Mouse (Mus musculus) heart, adult 2 months (tissue): ENCODE results near the gene Cotl1. TPM values are rescaled to one million over a fixed set of nuclear protein-coding genes. Genes with fewer than 3 reads are reported as not detected.

Source experiments
- DNase-seq, 2 experiments: peaks; one replicate each; pipeline ENCODE4 v3.0.0; 2021
- H3K27ac ChIP-seq: fragments of 200-600 bp; 2 replicates; pipeline ENCODE4 v1.8.1; 2022
- H3K27me3 ChIP-seq: fragments of 200-500 bp; 2 replicates; pipeline ENCODE4 v1.6.1; 2012; ENCODE audit warnings: mild to moderate bottlenecking, low read length, inconsistent platforms, mixed read lengths; ENCODE audit not compliant: control insufficient read depth, insufficient read depth
- H3K36me3 ChIP-seq: fragments of 200-500 bp; 2 replicates; pipeline ENCODE4 v1.6.1; 2012; ENCODE audit warnings: low read length, inconsistent platforms; ENCODE audit not compliant: control insufficient read depth, insufficient read depth
- H3K4me1 ChIP-seq: fragments of 200-500 bp; 2 replicates; pipeline ENCODE4 v1.6.1; 2011; ENCODE audit warnings: low read length; ENCODE audit not compliant: control insufficient read depth, insufficient read depth
- H3K4me3 ChIP-seq: fragments of 200-600 bp; 2 replicates; pipeline ENCODE4 v1.8.1; 2022
- H3K79me2 ChIP-seq: fragments of 200-500 bp; replicated peaks from 2 replicates; pipeline ENCODE4 v1.6.1; 2012; ENCODE audit warnings: mild to moderate bottlenecking, inconsistent platforms, low read length, moderate library complexity, mixed read lengths; ENCODE audit not compliant: control insufficient read depth, insufficient read depth
- H3K9ac ChIP-seq: fragments of 200-500 bp; 2 replicates; pipeline ENCODE4 v1.6.1; 2012; ENCODE audit warnings: low read depth, mild to moderate bottlenecking, control low read depth, inconsistent platforms, low read length, mixed read lengths
- CTCF ChIP-seq: fragments of 200-600 bp; IDR thresholded peaks from 2 replicates; pipeline ENCODE4 v1.8.1; 2022; ENCODE audit warnings: antibody characterized with exemption, mild to moderate bottlenecking, moderate library complexity
- EP300 ChIP-seq: fragments of 200-500 bp; IDR thresholded peaks from 2 replicates; pipeline ENCODE4 v1.6.1; 2011; ENCODE audit warnings: low read depth, low read length, control low read depth; ENCODE audit not compliant: insufficient read depth
- POLR2A ChIP-seq: fragments of 200-500 bp; IDR thresholded peaks from 2 replicates; pipeline ENCODE4 v1.6.1; 2011; ENCODE audit warnings: mild to moderate bottlenecking, low read depth, low read length, control low read depth; ENCODE audit not compliant: insufficient read depth
- WGBS: fragments of 180-500 bp; shearing (Covaris S2); methylation state at CpG from one replicate; pipeline ENCODE4 v1.1.7; 2018; 5-methylcytosine and 5-hydroxymethylcytosine counted together
- intact Hi-C: fragments of 180-260 bp; cut with DNase I; formaldehyde crosslinking; loops from one replicate; pipeline ENCODE4 v1.15.1; 2025
- polyA plus RNA-seq: library from polyadenylated mRNA; depleted of rRNA; stranded (reverse); fragments of >200 nt; gene quantifications from 2 replicates; pipeline ENCODE4 v1.2.3, GENCODE M21; 2012
- total RNA-seq, 2 experiments: library from RNA; stranded (reverse); gene quantifications; 2 replicates each; pipeline ENCODE4 v1.2.3; 2021

Gene Cotl1
- total and polyA plus RNA-seq, 3 experiments: 17.5 to 23.2 (median 20.4) TPM

DNA sequence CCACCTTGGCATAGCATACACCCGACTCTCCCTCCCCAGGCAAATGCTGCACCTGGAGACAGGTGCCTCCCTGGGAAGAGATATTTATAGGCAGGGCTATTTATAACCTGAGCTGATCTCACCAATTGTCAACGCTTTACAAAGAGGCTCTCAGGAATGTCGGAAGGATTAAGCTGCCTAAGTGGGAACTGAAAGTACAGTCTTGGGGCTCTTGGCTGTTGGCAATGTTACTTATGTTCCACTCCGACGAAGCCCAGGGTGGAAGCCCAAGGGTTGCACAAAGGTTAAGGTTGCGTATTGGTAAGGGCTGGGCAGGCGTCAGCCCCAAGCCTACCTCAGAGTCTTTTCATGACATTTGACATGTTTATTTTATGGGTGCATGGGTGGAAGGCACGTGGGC, 4.2 kb upstream of the Cotl1 start:
- WGBS: 20% methylated on average over 8 of the region's 8 CpGs
- H3K27ac ChIP-seq: no peak overlapping the region
- peaks cover 3% of the 10 kb centered on the region; the same call in 1 of the 2 replicates for H3K4me1 ChIP-seq
- TF ChIP-seq POLR2A (no peak), EP300 (no peak), CTCF (no peak)
- H3K27me3 ChIP-seq: no peaks in the 10 kb centered on the region
- H3K9ac ChIP-seq: no peak overlapping the region
- no peaks in the 10 kb centered on the region for H3K36me3 ChIP-seq
- no peak for DNase-seq
- no peaks in the 10 kb centered on the region for H3K79me2 ChIP-seq
- intact Hi-C loops: loop anchor here (5.0 kb wide), 1 partner anchor 147 kb away; no protein-coding TSS in a partner anchor
- no peak overlapping the region for H3K4me3 ChIP-seq

DNA sequence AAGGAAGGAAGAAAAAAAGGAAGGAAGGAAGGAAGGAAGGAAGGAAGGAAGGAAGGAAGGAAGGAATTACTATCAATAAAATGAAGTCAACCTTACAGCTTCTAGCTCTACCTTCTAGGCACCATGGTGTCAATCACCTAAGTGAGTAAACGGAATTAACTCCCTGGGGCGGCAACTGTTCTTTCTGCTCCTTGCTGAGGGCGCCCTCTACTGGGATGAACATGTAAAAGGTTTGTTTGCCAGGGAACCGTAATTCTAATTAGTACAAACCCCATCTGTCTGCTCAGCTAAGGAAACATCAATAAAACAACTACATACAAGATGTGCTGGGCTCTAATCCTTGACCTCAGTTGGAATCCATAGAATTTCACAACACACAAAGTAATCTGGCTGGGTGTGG, 3.1 kb upstream of the Cotl1 start:
- intact Hi-C loops: loop anchor here (1.0 to 5.0 kb wide), 2 partner anchors 61 to 146 kb away; no protein-coding TSS in a partner anchor
- peak; percentile 66 to 75 for DNase-seq
- no peaks in the 10 kb centered on the region for H3K27me3 ChIP-seq
- H3K36me3 ChIP-seq: no peaks in the 10 kb centered on the region
- peaks cover 3% of the 10 kb centered on the region; the same call in 1 of the 2 replicates for H3K4me1 ChIP-seq
- WGBS: 2% methylated on average over 4 of the region's 4 CpGs
- TF ChIP-seq CTCF (peak; percentile 88), POLR2A (no peak), EP300 (0 out of 2 replicates have a peak, but pooled peaks have one; percentile 72)
- no peaks in the 10 kb centered on the region for H3K79me2 ChIP-seq
- H3K9ac ChIP-seq: no peak overlapping the region
- H3K4me3 ChIP-seq: no peak overlapping the region
- no peak overlapping the region for H3K27ac ChIP-seq

DNA sequence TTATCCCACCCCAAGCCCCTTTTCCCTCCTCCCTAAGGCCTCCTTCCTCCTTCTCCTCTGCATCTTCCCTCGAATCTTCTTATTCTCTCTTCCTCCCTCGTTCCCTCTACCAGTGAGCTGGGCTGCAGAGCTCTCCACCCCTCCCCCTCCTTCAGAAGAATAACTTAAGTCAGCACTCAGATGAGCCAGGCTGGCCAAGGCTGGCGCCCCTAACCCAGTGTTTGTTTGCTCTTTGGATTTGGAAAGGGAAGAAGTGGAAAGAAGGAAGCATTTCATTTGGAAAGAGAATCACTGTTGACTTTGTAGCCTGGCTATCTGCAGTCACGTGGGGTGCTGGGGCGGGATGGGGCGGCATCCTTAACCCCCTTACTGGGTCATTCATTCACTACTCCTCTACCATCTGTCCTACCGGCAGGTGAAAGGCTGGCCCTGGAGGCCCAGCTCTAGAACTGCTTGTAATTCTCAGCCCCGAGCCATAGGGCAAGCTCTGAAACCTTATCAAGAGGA, 614 bp upstream of the Cotl1 start:
- Histone ChIP-seq H3K27ac (peak overlapping the region; percentile 61), H3K9ac (peak overlapping the region; percentile 28), H3K79me2 (no peaks in the 10 kb centered on the region), H3K27me3 (no peaks in the 10 kb centered on the region), H3K36me3 (no peaks in the 10 kb centered on the region), H3K4me1 (peaks cover 6% of the 10 kb centered on the region), H3K4me3 (peak overlapping the region; percentile 65)
- 30% methylated on average over 8 of the region's 8 CpGs for WGBS
- intact Hi-C loops: loop anchor here (2.0 to 5.0 kb wide), 2 partner anchors 22 to 144 kb away; partner anchors contain the start of gene Klhl36
- no peak for DNase-seq
- TF ChIP-seq POLR2A: no peak

DNA sequence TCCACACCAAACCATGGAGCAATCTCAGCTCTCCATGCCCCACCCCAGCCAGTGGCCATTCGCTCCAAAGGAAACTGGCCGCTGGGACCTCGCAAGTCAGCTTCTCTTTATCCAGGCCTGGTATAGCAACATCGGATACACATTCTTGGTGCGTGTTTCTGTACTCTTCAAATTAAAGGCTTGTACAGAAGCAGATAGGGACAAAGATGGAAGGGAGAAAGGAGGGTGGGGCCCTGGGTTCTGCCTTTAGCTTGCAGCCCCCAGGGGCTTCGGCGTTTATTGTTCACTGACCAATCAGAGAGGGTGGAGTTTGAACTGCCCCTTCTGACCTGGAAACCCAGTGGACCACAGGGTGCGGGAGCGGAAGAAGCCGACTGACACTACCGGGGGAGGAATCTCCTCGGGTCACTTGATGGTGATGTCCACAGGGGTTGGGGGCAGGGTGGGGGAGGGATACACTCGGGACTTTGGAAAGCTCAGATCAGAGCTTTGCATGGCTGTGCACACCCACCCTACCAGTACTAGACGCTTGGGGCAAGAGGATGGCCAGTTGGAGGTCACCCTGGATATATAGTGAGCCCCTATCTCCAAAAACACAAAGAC, 824 bp downstream of the Cotl1 start:
- peak overlapping the region; percentile 70 for H3K27ac ChIP-seq
- H3K36me3 ChIP-seq: no peaks in the 10 kb centered on the region
- peak; percentile 45 to 53 for DNase-seq
- 31% methylated on average over 14 of the region's 14 CpGs for WGBS
- peak overlapping the region; percentile 65 for H3K4me3 ChIP-seq
- TF ChIP-seq CTCF (no peak), EP300 (no peak), POLR2A (no peak)
- peaks cover 3% of the 10 kb centered on the region for H3K4me1 ChIP-seq
- H3K27me3 ChIP-seq: no peaks in the 10 kb centered on the region
- intact Hi-C loops: loop anchor here (2.0 to 5.0 kb wide), 2 partner anchors 23 to 142 kb away; partner anchors contain the start of gene Klhl36
- H3K9ac ChIP-seq: peak overlapping the region; percentile 94; the same call in 1 of the 2 replicates
- no peaks in the 10 kb centered on the region for H3K79me2 ChIP-seq

DNA sequence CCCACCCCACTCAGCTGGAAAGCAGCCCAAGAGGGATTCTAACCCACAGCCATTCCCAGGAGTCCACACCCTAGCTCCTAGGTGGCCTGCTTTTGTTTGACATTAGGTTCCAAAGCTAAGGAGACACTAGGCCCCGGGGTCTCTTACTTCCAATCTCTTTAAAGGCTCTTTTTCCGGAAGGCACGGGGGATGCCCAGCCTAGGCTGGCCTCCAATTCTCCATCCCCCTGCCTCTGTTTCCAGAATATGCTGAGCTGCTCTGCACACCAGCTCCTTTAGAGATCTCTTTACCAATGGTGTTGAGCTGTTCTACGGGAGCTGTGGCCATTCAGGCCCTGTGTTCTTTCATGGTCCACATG, 1.4 kb downstream of the Cotl1 start:
- Histone ChIP-seq H3K79me2 (no peaks in the 10 kb centered on the region; the same call in 1 of the 2 replicates), H3K9ac (no peak overlapping the region)
- intact Hi-C loops: no loop called here

More for the DNA sequence above, 1.4 kb downstream of the Cotl1 start:
- H3K27ac ChIP-seq: peak overlapping the region; percentile 15; the same call in 1 of the 2 replicates
- peak overlapping the region; percentile 65 for H3K4me3 ChIP-seq
- H3K27me3 ChIP-seq: no peaks in the 10 kb centered on the region
- TF ChIP-seq EP300: no peak
- TF ChIP-seq POLR2A: no peak
- no peak for TF ChIP-seq CTCF
- H3K36me3 ChIP-seq: no peaks in the 10 kb centered on the region
- no peak for DNase-seq
- WGBS: 75% methylated on average over 4 of the region's 4 CpGs
- peaks cover 3% of the 10 kb centered on the region for H3K4me1 ChIP-seq
